Mouse (Mus musculus): ENCODE data around the gene Ptprb. TPM values are rescaled to one million over a fixed set of nuclear protein-coding genes. Genes with fewer than 3 reads are reported as not detected.

Ptprb gene
- polyA plus RNA-seq, 1 experiment: 0.02 TPM

- H3K79me3 ChIP-seq (ENCODE audit: low read depth): no peaks in the 10 kb centered on the region
- H3ac ChIP-seq (ENCODE audit: control insufficient read depth, insufficient read length, low read depth): no peak overlapping the region
- TF ChIP-seq MYOD1 (IDR thresholded peaks at IDR 0.05; ENCODE audit: control insufficient read depth, insufficient read length, low read depth): no peak
- TF ChIP-seq CTCF (IDR thresholded peaks at IDR 0.05; ENCODE audit: control insufficient read depth, insufficient read depth, insufficient read length): no peak
- TF ChIP-seq USF1 (IDR thresholded peaks at IDR 0.05; ENCODE audit: low read depth): no peak
- no peak for TF ChIP-seq FOSL1 (IDR thresholded peaks at IDR 0.05; ENCODE audit: insufficient read depth, low read length, poor library complexity, severe bottlenecking)
- TF ChIP-seq MYOG (IDR thresholded peaks at IDR 0.05; ENCODE audit: control insufficient read depth, extremely low read depth, insufficient read length): no peak
- TF ChIP-seq CEBPB (IDR thresholded peaks at IDR 0.05; ENCODE audit: low read depth): no peak
- no peak for TF ChIP-seq MAX (IDR thresholded peaks at IDR 0.05)
- no peaks in the 10 kb centered on the region for H3K79me2 ChIP-seq (ENCODE audit: control insufficient read depth, insufficient read depth)
- no peak overlapping the region for H3K4me3 ChIP-seq (ENCODE audit: insufficient read depth, poor library complexity, severe bottlenecking)
- H3K27me3 ChIP-seq (ENCODE audit: control insufficient read depth, insufficient read depth, insufficient read length): no peaks in the 10 kb centered on the region
- H3K36me3 ChIP-seq (ENCODE audit: control insufficient read depth, insufficient read depth): no peaks in the 10 kb centered on the region
Observed at GRCm38 (mm10) chr10:116376853-116377252, 101.5 kb downstream of the Ptprb start.

- Histone ChIP-seq H3K4me3 (ENCODE audit: insufficient read depth, poor library complexity, severe bottlenecking) (no peak overlapping the region), H3ac (ENCODE audit: control insufficient read depth, insufficient read length, low read depth) (no peak overlapping the region), H3K27me3 (ENCODE audit: control insufficient read depth, insufficient read depth, insufficient read length) (no peaks in the 10 kb centered on the region), H3K79me3 (ENCODE audit: low read depth) (no peaks in the 10 kb centered on the region), H3K79me2 (ENCODE audit: control insufficient read depth, insufficient read depth) (no peaks in the 10 kb centered on the region), H3K36me3 (ENCODE audit: control insufficient read depth, insufficient read depth) (no peaks in the 10 kb centered on the region)
- TF ChIP-seq FOSL1 (IDR thresholded peaks at IDR 0.05; ENCODE audit: insufficient read depth, low read length, poor library complexity, severe bottlenecking) (no peak), CEBPB (IDR thresholded peaks at IDR 0.05; ENCODE audit: low read depth) (no peak)
Observed at GRCm38 (mm10) chr10:116382826-116383685, 107.7 kb downstream of the Ptprb start.

DNA sequence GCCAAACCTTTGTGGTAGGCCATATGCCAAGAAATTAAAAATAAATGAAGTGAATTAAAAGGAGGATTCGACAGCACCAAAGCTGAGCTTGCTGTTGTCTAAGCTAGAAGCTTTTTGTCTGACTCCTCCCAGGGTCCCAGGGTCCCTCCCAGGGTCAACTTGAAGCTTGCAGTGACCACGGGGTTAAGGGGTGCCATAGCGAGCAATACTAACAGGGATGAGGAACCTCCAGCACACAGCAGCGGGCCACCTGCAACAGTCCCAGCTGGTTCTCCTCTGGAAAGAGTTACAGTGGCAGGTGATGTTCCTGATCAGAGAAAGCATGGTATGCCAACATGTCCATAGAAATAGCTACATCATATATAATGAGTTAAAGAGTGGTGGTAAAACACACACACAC lies 109.1 kb downstream of the Ptprb start:
- no peak overlapping the region for H3ac ChIP-seq (ENCODE audit: control insufficient read depth, insufficient read length, low read depth)
- no peaks in the 10 kb centered on the region for H3K79me2 ChIP-seq (ENCODE audit: control insufficient read depth, insufficient read depth)
- TF ChIP-seq CTCF (IDR thresholded peaks at IDR 0.05; ENCODE audit: control insufficient read depth, insufficient read depth, insufficient read length) (no peak), MYOD1 (IDR thresholded peaks at IDR 0.05; ENCODE audit: control insufficient read depth, insufficient read length, low read depth) (no peak), USF1 (IDR thresholded peaks at IDR 0.05; ENCODE audit: low read depth) (no peak), MAX (IDR thresholded peaks at IDR 0.05) (no peak), CEBPB (IDR thresholded peaks at IDR 0.05; ENCODE audit: low read depth) (no peak), MYOG (IDR thresholded peaks at IDR 0.05; ENCODE audit: control insufficient read depth, extremely low read depth, insufficient read length) (no peak), FOSL1 (IDR thresholded peaks at IDR 0.05; ENCODE audit: insufficient read depth, low read length, poor library complexity, severe bottlenecking) (no peak)
- H3K4me3 ChIP-seq (ENCODE audit: insufficient read depth, poor library complexity, severe bottlenecking): no peak overlapping the region
- no peaks in the 10 kb centered on the region for H3K36me3 ChIP-seq (ENCODE audit: control insufficient read depth, insufficient read depth)
- H3K27me3 ChIP-seq (ENCODE audit: control insufficient read depth, insufficient read depth, insufficient read length): no peaks in the 10 kb centered on the region
- H3K79me3 ChIP-seq (ENCODE audit: low read depth): no peaks in the 10 kb centered on the region

DNA sequence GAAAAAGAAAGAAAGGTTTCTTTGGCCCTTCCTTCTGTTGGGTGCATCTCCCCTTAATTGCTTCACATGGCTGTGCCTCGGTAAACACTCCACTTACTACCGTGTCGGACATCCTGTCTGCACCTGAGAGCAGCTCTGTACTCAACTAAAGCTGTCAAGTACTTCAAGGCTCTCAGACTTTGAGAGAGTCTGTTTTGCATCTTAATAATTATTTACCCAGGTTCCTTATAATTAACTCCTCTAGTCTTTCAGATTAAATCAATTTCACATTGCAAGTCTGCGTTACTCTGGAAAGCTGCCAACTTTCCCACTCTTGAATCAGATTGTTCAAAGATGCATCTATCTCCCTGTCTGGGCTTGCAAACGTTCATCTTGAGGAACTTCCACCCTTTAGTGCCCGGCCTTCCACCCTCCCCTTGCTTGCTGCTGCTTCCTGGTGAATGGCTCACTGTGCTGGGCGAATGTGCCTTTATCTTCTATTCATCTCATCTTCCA lies 111.1 kb downstream of the Ptprb start:
- Histone ChIP-seq H3ac (ENCODE audit: control insufficient read depth, insufficient read length, low read depth) (no peak overlapping the region), H3K4me3 (ENCODE audit: insufficient read depth, poor library complexity, severe bottlenecking) (no peak overlapping the region), H3K79me3 (ENCODE audit: low read depth) (no peaks in the 10 kb centered on the region), H3K36me3 (ENCODE audit: control insufficient read depth, insufficient read depth) (no peaks in the 10 kb centered on the region), H3K79me2 (ENCODE audit: control insufficient read depth, insufficient read depth) (no peaks in the 10 kb centered on the region), H3K27me3 (ENCODE audit: control insufficient read depth, insufficient read depth, insufficient read length) (no peaks in the 10 kb centered on the region)
- TF ChIP-seq FOSL1 (IDR thresholded peaks at IDR 0.05; ENCODE audit: insufficient read depth, low read length, poor library complexity, severe bottlenecking) (no peak), CEBPB (IDR thresholded peaks at IDR 0.05; ENCODE audit: low read depth) (no peak), MAX (IDR thresholded peaks at IDR 0.05) (no peak), CTCF (IDR thresholded peaks at IDR 0.05; ENCODE audit: control insufficient read depth, insufficient read depth, insufficient read length) (no peak), MYOG (IDR thresholded peaks at IDR 0.05; ENCODE audit: control insufficient read depth, extremely low read depth, insufficient read length) (no peak), USF1 (IDR thresholded peaks at IDR 0.05; ENCODE audit: low read depth) (no peak), MYOD1 (IDR thresholded peaks at IDR 0.05; ENCODE audit: control insufficient read depth, insufficient read length, low read depth) (no peak)

DNA sequence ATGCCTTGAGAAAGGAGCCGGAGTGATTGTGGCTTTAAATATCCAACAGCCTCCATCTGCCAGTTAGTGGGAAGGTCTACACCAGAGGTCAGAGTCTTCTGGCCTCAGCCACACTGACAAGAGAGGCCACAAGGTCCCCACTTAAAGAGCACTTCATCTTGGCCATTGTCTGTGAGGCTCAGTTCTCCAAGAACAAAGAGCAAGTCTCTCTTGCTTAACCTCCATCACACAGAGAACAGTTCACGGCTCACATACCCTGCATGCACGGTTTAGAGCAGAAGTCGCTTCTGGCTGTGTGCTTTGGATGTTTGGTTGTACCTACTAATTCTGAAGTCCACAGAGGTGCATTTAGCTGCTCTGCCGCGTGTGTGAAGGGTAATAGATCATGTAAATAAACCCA lies 113.5 kb downstream of the Ptprb start:
- no peaks in the 10 kb centered on the region for H3K79me2 ChIP-seq (ENCODE audit: control insufficient read depth, insufficient read depth)
- no peak overlapping the region for H3ac ChIP-seq (ENCODE audit: control insufficient read depth, insufficient read length, low read depth)
- H3K79me3 ChIP-seq (ENCODE audit: low read depth): no peaks in the 10 kb centered on the region
- no peaks in the 10 kb centered on the region for H3K36me3 ChIP-seq (ENCODE audit: control insufficient read depth, insufficient read depth)
- no peak for TF ChIP-seq MAX (IDR thresholded peaks at IDR 0.05)
- TF ChIP-seq FOSL1 (IDR thresholded peaks at IDR 0.05; ENCODE audit: insufficient read depth, low read length, poor library complexity, severe bottlenecking): no peak
- TF ChIP-seq CTCF (IDR thresholded peaks at IDR 0.05; ENCODE audit: control insufficient read depth, insufficient read depth, insufficient read length): no peak
- TF ChIP-seq USF1 (IDR thresholded peaks at IDR 0.05; ENCODE audit: low read depth): no peak
- H3K27me3 ChIP-seq (ENCODE audit: control insufficient read depth, insufficient read depth, insufficient read length): no peaks in the 10 kb centered on the region
- no peak overlapping the region for H3K4me3 ChIP-seq (ENCODE audit: insufficient read depth, poor library complexity, severe bottlenecking)
